Mouse (Mus musculus): ENCODE data around the gene Gm49354. TPM values are rescaled to one million over a fixed set of nuclear protein-coding genes. Genes with fewer than 3 reads are reported as not detected.

Gene Gm49354
- not detected in 2 replicates for polyA plus RNA-seq (2012; ENCODE audit: insufficient read depth, insufficient read length, missing spikeins)

GRCm38 (mm10) chr13:59782145-59782544 is at the start of gene Gm49354:
Gene Gm49354, minus strand, starts transcription at chr13:59782245.
- TF ChIP-seq POLR2A (IDR thresholded peaks at IDR 0.05; ENCODE audit: borderline replicate concordance, low read depth, low read length) (no peak), CTCF (IDR thresholded peaks at IDR 0.05; ENCODE audit: low read depth, low read length) (no peak)
- H3K27ac ChIP-seq (ENCODE audit: insufficient read depth, low read depth, low read length) = no peak within 1 kb of the TSS

GRCm38 (mm10) chr13:59825966-59826365 is 43.9 kb upstream of the Gm49354 start:
- Histone ChIP-seq H3K27ac (ENCODE audit: insufficient read depth, low read depth, low read length) (no peak overlapping the region), H3K4me3 (ENCODE audit: insufficient read depth, low read length) (no peak overlapping the region), H3K4me1 (ENCODE audit: control insufficient read depth, insufficient read depth, low read length) (peaks cover 6% of the 10 kb centered on the region; the same call in 1 of the 2 replicates)
- no peak for TF ChIP-seq POLR2A (IDR thresholded peaks at IDR 0.05; ENCODE audit: borderline replicate concordance, low read depth, low read length)
- TF ChIP-seq CTCF (IDR thresholded peaks at IDR 0.05; ENCODE audit: low read depth, low read length) = no peak

More at GRCm38 (mm10) chr13:59782145-59782544, at the start of gene Gm49354:
- Histone ChIP-seq H3K4me1 (ENCODE audit: control insufficient read depth, insufficient read depth, low read length) (peaks cover under 1% of the 10 kb centered on the region; the same call in 1 of the 2 replicates), H3K4me3 (ENCODE audit: insufficient read depth, low read length) (no peak within 1 kb of the TSS)

GRCm38 (mm10) chr13:59822507-59823462 is 40.7 kb upstream of the Gm49354 start, which contains the start of gene Tut7:
Gene Tut7, minus strand, starts transcription at chr13:59823147.
- Histone ChIP-seq H3K27ac (ENCODE audit: insufficient read depth, low read depth, low read length) (peak within 1 kb of the TSS; percentile 93), H3K4me3 (ENCODE audit: insufficient read depth, low read length) (peak within 1 kb of the TSS; percentile 86), H3K4me1 (ENCODE audit: control insufficient read depth, insufficient read depth, low read length) (peaks cover 24% of the 10 kb centered on the region)
- TF ChIP-seq POLR2A (IDR thresholded peaks at IDR 0.05; ENCODE audit: borderline replicate concordance, low read depth, low read length) = peak; percentile 74
- TF ChIP-seq CTCF (IDR thresholded peaks at IDR 0.05; ENCODE audit: low read depth, low read length) = no peak

- Histone ChIP-seq H3K27ac (ENCODE audit: insufficient read depth, low read depth, low read length) (peak overlapping the region; percentile 46; the same call in 1 of the 2 replicates), H3K4me3 (ENCODE audit: insufficient read depth, low read length) (peak overlapping the region; percentile 27; the same call in 1 of the 2 replicates), H3K4me1 (ENCODE audit: control insufficient read depth, insufficient read depth, low read length) (peaks cover 30% of the 10 kb centered on the region)
- TF ChIP-seq POLR2A (IDR thresholded peaks at IDR 0.05; ENCODE audit: borderline replicate concordance, low read depth, low read length) = no peak
- no peak for TF ChIP-seq CTCF (IDR thresholded peaks at IDR 0.05; ENCODE audit: low read depth, low read length)
Measured at GRCm38 (mm10) chr13:59820836-59821235, 38.8 kb upstream of the Gm49354 start.

- TF ChIP-seq POLR2A (IDR thresholded peaks at IDR 0.05; ENCODE audit: borderline replicate concordance, low read depth, low read length) (no peak), CTCF (IDR thresholded peaks at IDR 0.05; ENCODE audit: low read depth, low read length) (no peak)
- Histone ChIP-seq H3K4me3 (ENCODE audit: insufficient read depth, low read length) (peak overlapping the region; percentile 35), H3K27ac (ENCODE audit: insufficient read depth, low read depth, low read length) (peak overlapping the region; percentile 42), H3K4me1 (ENCODE audit: control insufficient read depth, insufficient read depth, low read length) (peaks cover 30% of the 10 kb centered on the region)
Measured at GRCm38 (mm10) chr13:59820114-59820513, 38.1 kb upstream of the Gm49354 start.

- no peak overlapping the region for H3K27ac ChIP-seq (ENCODE audit: insufficient read depth, low read depth, low read length)
- H3K4me3 ChIP-seq (ENCODE audit: insufficient read depth, low read length) = no peak overlapping the region
- no peak for TF ChIP-seq POLR2A (IDR thresholded peaks at IDR 0.05; ENCODE audit: borderline replicate concordance, low read depth, low read length)
- no peak for TF ChIP-seq CTCF (IDR thresholded peaks at IDR 0.05; ENCODE audit: low read depth, low read length)
- peaks cover 30% of the 10 kb centered on the region for H3K4me1 ChIP-seq (ENCODE audit: control insufficient read depth, insufficient read depth, low read length)
Measured at GRCm38 (mm10) chr13:59817352-59817751, 35.3 kb upstream of the Gm49354 start.

- H3K27ac ChIP-seq (ENCODE audit: insufficient read depth, low read depth, low read length) = no peak overlapping the region
- no peak for TF ChIP-seq CTCF (IDR thresholded peaks at IDR 0.05; ENCODE audit: low read depth, low read length)
- no peak for TF ChIP-seq POLR2A (IDR thresholded peaks at IDR 0.05; ENCODE audit: borderline replicate concordance, low read depth, low read length)
- no peak overlapping the region for H3K4me3 ChIP-seq (ENCODE audit: insufficient read depth, low read length)
- peaks cover 20% of the 10 kb centered on the region for H3K4me1 ChIP-seq (ENCODE audit: control insufficient read depth, insufficient read depth, low read length)
Measured at GRCm38 (mm10) chr13:59814109-59814591, 32.1 kb upstream of the Gm49354 start.

- no peak for TF ChIP-seq POLR2A (IDR thresholded peaks at IDR 0.05; ENCODE audit: borderline replicate concordance, low read depth, low read length)
- TF ChIP-seq CTCF (IDR thresholded peaks at IDR 0.05; ENCODE audit: low read depth, low read length) = no peak
- Histone ChIP-seq H3K27ac (ENCODE audit: insufficient read depth, low read depth, low read length) (no peak overlapping the region), H3K4me3 (ENCODE audit: insufficient read depth, low read length) (no peak overlapping the region), H3K4me1 (ENCODE audit: control insufficient read depth, insufficient read depth, low read length) (0 out of 2 replicates have a peak, but pooled peaks cover 2% of the 10 kb centered on the region)
Measured at GRCm38 (mm10) chr13:59811581-59811980, 29.5 kb upstream of the Gm49354 start.

- Histone ChIP-seq H3K4me1 (ENCODE audit: control insufficient read depth, insufficient read depth, low read length) (peaks cover 19% of the 10 kb centered on the region), H3K4me3 (ENCODE audit: insufficient read depth, low read length) (no peak overlapping the region), H3K27ac (ENCODE audit: insufficient read depth, low read depth, low read length) (no peak overlapping the region)
- TF ChIP-seq POLR2A (IDR thresholded peaks at IDR 0.05; ENCODE audit: borderline replicate concordance, low read depth, low read length) = no peak
- TF ChIP-seq CTCF (IDR thresholded peaks at IDR 0.05; ENCODE audit: low read depth, low read length) = no peak
Measured at GRCm38 (mm10) chr13:59801000-59801399, 19.0 kb upstream of the Gm49354 start.

All from bone marrow macrophage, adult 2 months (primary cell).